In genomic region chr7:130799418-130799817, GRCm38 (mm10) we compare ENCODE assay signal across 21 mouse cellular contexts. TPM values are rescaled to one million over a fixed set of nuclear protein-coding genes. Genes with fewer than 3 reads are reported as not detected.
A peak's percentile ranks its signal among the peaks of the same experiment; 100 is the strongest.
DNase-seq lines count a peak whose midpoint lies in the region; ATAC-seq and TF ChIP-seq lines count a peak whose summit lies in the region.
"Had no signal": no experiment of that assay in that cellular context is flagged by ENCODE, and none has a peak within 500 bp of the region (broad histone marks: within the 10 kb centered on the region; RNA-seq: fewer than 3 reads in every experiment).

No protein-coding gene starts in this region.

- no peak for ATAC-seq in kidney, embryonic 16.5 days (ENCODE audit: low FRiP score, low TSS enrichment)
- peak; percentile 61 for ATAC-seq in liver, embryonic 12.5 days
- peak; percentile 52; the same call in 1 of the 2 replicates for ATAC-seq in liver, embryonic 14.5 days (ENCODE audit: insufficient read depth)
- ATAC-seq in stomach, postnatal 0 days (ENCODE audit: low FRiP score, low TSS enrichment): 0 out of 2 replicates have a peak, but pooled peaks have one; percentile 26
- ATAC-seq: forebrain, embryonic 14.5 days had no signal

- H3K9me3 ChIP-seq in kidney, embryonic 16.5 days (ENCODE audit: low read length): no peaks in the 10 kb centered on the region
- H3K9me3 ChIP-seq in liver, embryonic 12.5 days (replicated peaks): no peaks in the 10 kb centered on the region
- H3K9me3 ChIP-seq in liver, embryonic 14.5 days (ENCODE audit: control insufficient read depth, low read length): no peaks in the 10 kb centered on the region
- H3K9me3 ChIP-seq in stomach, postnatal 0 days (ENCODE audit: control insufficient read depth, low read length): no peaks in the 10 kb centered on the region
- H3K9me3 ChIP-seq: embryonic facial prominence, embryonic 15.5 days; forebrain, embryonic 10.5 days; heart, embryonic 13.5 days had no signal

- no peak overlapping the region for H3K4me3 ChIP-seq in kidney, embryonic 16.5 days (ENCODE audit: low read length)
- H3K4me3 ChIP-seq in liver, embryonic 12.5 days: no peak overlapping the region
- no peak overlapping the region for H3K4me3 ChIP-seq in liver, embryonic 14.5 days (ENCODE audit: insufficient read depth in 1 of 2, low read depth in 2 of 2, low read length in 2 of 2)
- no peak overlapping the region for H3K4me3 ChIP-seq in stomach, postnatal 0 days (ENCODE audit: low read depth, low read length)
- H3K4me3 ChIP-seq: embryonic facial prominence, embryonic 15.5 days; erythroblast, embryonic 14.5 days; forebrain, embryonic 10.5 days; gastrocnemius, adult 2 months; heart, embryonic 13.5 days had no signal

- DNase-seq in kidney, adult 9 months: peak; percentile 43
- no peak for DNase-seq in liver, embryonic 14.5 days (ENCODE audit: low read depth in 3 of 3, low spot score in 3 of 3)
- DNase-seq in stomach, postnatal 0 days (ENCODE audit: low spot score): no peak
- DNase-seq in lung, postnatal 25 days (ENCODE audit: low spot score): no peak
- DNase-seq in layer of hippocampus, postnatal 36 days: no peak
- DNase-seq: adrenal gland, adult 2 months; adrenal gland, postnatal 25 days; cerebellum, postnatal 10 days; embryo, embryonic 11 days; gastrocnemius, adult 2 months; gastrocnemius, postnatal 25 days; heart, postnatal 36 days had no signal

- H3K36me3 ChIP-seq in kidney, embryonic 16.5 days (ENCODE audit: insufficient read depth, low read length): no peaks in the 10 kb centered on the region
- H3K36me3 ChIP-seq in liver, embryonic 12.5 days: no peaks in the 10 kb centered on the region
- no peaks in the 10 kb centered on the region for H3K36me3 ChIP-seq in liver, embryonic 14.5 days (replicated peaks; ENCODE audit: control insufficient read depth, insufficient read depth, low read depth)
- H3K36me3 ChIP-seq in stomach, postnatal 0 days (ENCODE audit: control insufficient read depth, insufficient read depth, low read length): no peaks in the 10 kb centered on the region
- H3K36me3 ChIP-seq: embryonic facial prominence, embryonic 15.5 days; forebrain, embryonic 10.5 days; heart, embryonic 13.5 days had no signal

- TF ChIP-seq EP300 in liver, embryonic 14.5 days (IDR thresholded peaks at IDR 0.05; ENCODE audit: low read depth): no peak
- no peak for TF ChIP-seq EP300 in stomach, postnatal 0 days (optimal IDR thresholded peaks at IDR 0.05)

- 72% methylated on average over 10 of the region's 10 CpGs for WGBS in kidney, embryonic 16.5 days
- 59% methylated on average over 10 of the region's 10 CpGs for WGBS in liver, embryonic 12.5 days (ENCODE audit: insufficient replicate concordance)
- WGBS in liver, embryonic 14.5 days (ENCODE audit: insufficient replicate concordance): 73% methylated on average over 10 of the region's 10 CpGs
- 58% methylated on average over 10 of the region's 10 CpGs for WGBS in stomach, postnatal 0 days

- no peak overlapping the region for H3K9ac ChIP-seq in kidney, embryonic 16.5 days (replicated peaks; ENCODE audit: low read length)
- H3K9ac ChIP-seq in liver, embryonic 12.5 days: no peak overlapping the region
- no peak overlapping the region for H3K9ac ChIP-seq in liver, embryonic 14.5 days (replicated peaks)
- H3K9ac ChIP-seq in stomach, postnatal 0 days (ENCODE audit: low read length): no peak overlapping the region
- H3K9ac ChIP-seq: embryonic facial prominence, embryonic 15.5 days; heart, embryonic 13.5 days had no signal

- no peaks in the 10 kb centered on the region for H3K27me3 ChIP-seq in kidney, embryonic 16.5 days (ENCODE audit: insufficient read depth, low read length)
- no peaks in the 10 kb centered on the region for H3K27me3 ChIP-seq in liver, embryonic 12.5 days (replicated peaks)
- no peaks in the 10 kb centered on the region for H3K27me3 ChIP-seq in liver, embryonic 14.5 days (ENCODE audit: control insufficient read depth, insufficient read depth, low read length)
- H3K27me3 ChIP-seq in stomach, postnatal 0 days (ENCODE audit: control insufficient read depth, insufficient read depth, low read length): no peaks in the 10 kb centered on the region
- H3K27me3 ChIP-seq: embryonic facial prominence, embryonic 15.5 days; heart, embryonic 13.5 days had no signal

- no peak overlapping the region for H3K27ac ChIP-seq in kidney, embryonic 16.5 days (ENCODE audit: low read length)
- H3K27ac ChIP-seq in liver, embryonic 12.5 days: no peak overlapping the region
- H3K27ac ChIP-seq in liver, embryonic 14.5 days: no peak overlapping the region
- H3K27ac ChIP-seq in stomach, postnatal 0 days (replicated peaks): no peak overlapping the region
- H3K27ac ChIP-seq: embryonic facial prominence, embryonic 15.5 days; forebrain, embryonic 10.5 days; gastrocnemius, adult 2 months; heart, embryonic 13.5 days had no signal

- no peak for TF ChIP-seq CTCF in liver, embryonic 14.5 days (IDR thresholded peaks at IDR 0.05; ENCODE audit: low read depth)
- no peak for TF ChIP-seq CTCF in stomach, postnatal 0 days (IDR thresholded peaks at IDR 0.05; ENCODE audit: low read depth)

- peaks cover 4% of the 10 kb centered on the region; the same call in 1 of the 2 replicates for H3K4me1 ChIP-seq in kidney, embryonic 16.5 days (ENCODE audit: insufficient read depth, low read length)
- peaks cover 4% of the 10 kb centered on the region; the same call in 1 of the 2 replicates for H3K4me1 ChIP-seq in liver, embryonic 12.5 days
- H3K4me1 ChIP-seq in liver, embryonic 14.5 days (replicated peaks; ENCODE audit: control insufficient read depth in 2 of 2, insufficient read depth in 2 of 2, low read length in 1 of 2): peaks cover 0 to 8% of the 10 kb centered on the region in 2 experiments; a peak in 2 of 4 replicates
- H3K4me1 ChIP-seq in stomach, postnatal 0 days (replicated peaks; ENCODE audit: control insufficient read depth, insufficient read depth): no peaks in the 10 kb centered on the region
- H3K4me1 ChIP-seq: embryonic facial prominence, embryonic 15.5 days had no signal

- no peak overlapping the region for H3K4me2 ChIP-seq in kidney, embryonic 16.5 days (replicated peaks; ENCODE audit: low read depth, low read length)
- H3K4me2 ChIP-seq in liver, embryonic 12.5 days: no peak overlapping the region
- H3K4me2 ChIP-seq in liver, embryonic 14.5 days (ENCODE audit: low read depth): no peak overlapping the region
- H3K4me2 ChIP-seq in stomach, postnatal 0 days (replicated peaks; ENCODE audit: low read depth): no peak overlapping the region
- H3K4me2 ChIP-seq: embryonic facial prominence, embryonic 15.5 days; heart, embryonic 13.5 days had no signal

RNA-seq across cellular contexts. Expression of gene Btbd16, which starts 25.5 kb away (rescaled TPM):
- polyA plus RNA-seq in kidney, embryonic 16.5 days (2015; fragmentation: Nextera tagmentation; extraction: Ambion mirVana): 0.17 TPM in 1 of 2 replicates, not detected in the other
- not detected in 2 replicates for polyA plus RNA-seq in liver, embryonic 12.5 days (2016; fragmentation: Nextera tagmentation; extraction: Ambion mirVana)
- 0.02 TPM in 1 of 2 replicates, not detected in the other for polyA plus RNA-seq in liver, embryonic 14.5 days (2012; rRNA removed)
- 0.05 TPM in 1 of 2 replicates, not detected in the other for polyA plus RNA-seq in liver, embryonic 14.5 days (2014; fragmentation: Nextera tagmentation; extraction: Ambion mirVana)
- 0.05 TPM in 1 of 2 replicates, not detected in the other for polyA plus RNA-seq in stomach, postnatal 0 days (2015; fragmentation: Nextera tagmentation; extraction: Ambion mirVana)
- total RNA-seq in layer of hippocampus, postnatal 36 days (2021): under 1 TPM; 0.57 to 0.61 TPM
- total RNA-seq: adrenal gland, adult 2 months; adrenal gland, postnatal 25 days; gastrocnemius, adult 2 months; heart, postnatal 36 days had no signal
- polyA plus RNA-seq: adrenal gland, adult 2 months; embryonic facial prominence, embryonic 11.5 days; embryonic facial prominence, embryonic 15.5 days; erythroblast, embryonic 14.5 days; forebrain, embryonic 10.5 days; forebrain, embryonic 14.5 days; hindbrain, embryonic 11.5 days had no signal
